Mouse (Mus musculus): ENCODE measurements around the gene Pilrb2.
"Not testable (repeated sequence)": the region's sequence is repeated elsewhere in the genome, so short reads cannot be mapped to it uniquely, and the experiment has no call there.

Gene Pilrb2

GRCm38 (mm10) chr5:137871644-137872380 lies at the start of gene Pilrb2:
Gene Pilrb2 (minus strand): TSS chr5:137871815.
- DNase-seq: not testable (repeated sequence)

DNA sequence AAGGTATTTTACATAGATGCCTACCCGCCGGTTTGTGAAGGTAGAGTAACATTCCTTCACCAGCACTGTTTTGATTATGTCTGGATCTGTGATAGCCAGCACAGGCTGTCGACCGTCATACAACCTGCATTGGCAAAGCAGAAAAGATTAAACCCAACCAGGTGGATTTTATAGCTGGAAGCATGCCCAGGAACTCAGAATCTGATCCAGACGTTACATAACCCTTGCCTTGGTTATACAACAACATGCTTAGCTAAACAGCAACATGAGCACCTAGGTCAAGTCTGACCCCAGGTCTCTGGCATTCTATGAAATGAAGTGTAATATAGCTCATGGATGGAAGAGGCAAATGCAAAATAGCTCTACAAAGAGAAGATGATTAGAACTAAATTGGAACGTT lies 43.9 kb upstream of the Pilrb2 start:
- peak; percentile 20 to 62 for DNase-seq

DNA sequence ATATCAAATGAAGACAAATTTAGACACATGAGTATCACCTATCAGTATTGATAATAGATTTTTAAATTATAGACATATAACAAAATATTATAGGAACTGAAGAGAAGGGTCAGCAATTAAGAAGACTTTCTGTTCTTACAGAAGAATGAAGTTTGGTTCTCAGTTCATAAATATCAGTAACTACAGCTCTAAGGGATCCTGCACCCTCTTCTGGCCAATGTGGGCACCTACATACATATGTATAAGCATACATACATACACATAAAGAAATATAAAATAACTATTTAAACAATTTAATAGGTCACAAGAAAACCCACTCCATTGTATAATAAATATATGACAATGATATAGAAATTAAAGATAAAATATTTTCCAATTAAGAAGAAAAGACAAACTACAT lies 42.9 kb upstream of the Pilrb2 start:
- no peak for DNase-seq

DNA sequence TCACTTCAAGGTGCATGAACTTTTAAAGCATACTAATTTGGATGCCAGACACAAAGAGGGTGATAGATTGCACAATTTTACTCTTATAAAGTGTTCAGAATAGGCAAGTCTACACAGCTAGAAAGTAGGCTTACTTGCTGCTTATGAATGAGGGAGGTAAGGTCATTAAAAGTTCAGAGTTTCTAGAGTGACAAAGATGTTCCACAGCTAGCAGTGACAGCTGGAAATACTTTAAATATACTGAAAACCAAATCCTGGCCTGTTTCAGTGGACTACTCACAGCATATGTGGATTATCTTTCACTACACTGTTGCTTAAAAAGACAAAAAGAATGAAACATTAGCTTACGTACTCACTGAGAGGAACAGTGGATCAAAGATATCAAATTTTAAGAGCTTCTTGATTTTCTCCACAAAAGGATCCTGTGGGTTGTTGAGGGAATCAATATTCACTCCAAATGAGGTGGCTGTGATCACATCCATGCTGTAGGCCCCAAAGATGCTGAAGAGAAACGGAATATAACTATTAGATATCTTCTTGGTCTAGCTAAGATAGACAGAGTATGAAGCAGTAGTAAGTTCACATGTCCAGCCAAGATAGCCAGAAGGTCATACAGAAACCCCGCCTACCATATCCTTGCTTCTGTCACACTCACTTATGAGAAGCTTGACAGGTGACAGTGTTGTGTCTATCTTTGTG lies 38.1 kb upstream of the Pilrb2 start:
- no peak for DNase-seq

DNA sequence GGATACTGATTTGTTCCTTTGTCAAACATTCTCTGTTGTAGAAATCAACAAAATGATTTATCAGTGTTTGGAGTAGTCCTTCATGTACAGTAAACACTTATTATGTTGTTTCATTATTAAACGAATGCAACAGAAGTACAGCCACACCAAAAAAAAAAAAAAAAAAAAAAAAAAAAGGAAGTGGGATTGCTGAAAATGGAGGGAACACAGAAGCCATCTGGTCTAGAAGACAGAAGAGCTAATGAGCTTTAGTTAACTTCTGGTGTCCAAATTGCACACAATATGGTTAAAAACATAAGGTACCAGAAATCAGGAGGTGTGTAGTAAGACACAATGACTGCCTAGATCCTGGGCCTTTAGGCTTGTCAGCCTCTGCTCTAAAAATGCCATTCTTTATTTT lies 26.2 kb upstream of the Pilrb2 start:
- no peak for DNase-seq

GRCm38 (mm10) chr5:137892954-137893353 lies 21.3 kb upstream of the Pilrb2 start:
- DNase-seq: no peak

DNA sequence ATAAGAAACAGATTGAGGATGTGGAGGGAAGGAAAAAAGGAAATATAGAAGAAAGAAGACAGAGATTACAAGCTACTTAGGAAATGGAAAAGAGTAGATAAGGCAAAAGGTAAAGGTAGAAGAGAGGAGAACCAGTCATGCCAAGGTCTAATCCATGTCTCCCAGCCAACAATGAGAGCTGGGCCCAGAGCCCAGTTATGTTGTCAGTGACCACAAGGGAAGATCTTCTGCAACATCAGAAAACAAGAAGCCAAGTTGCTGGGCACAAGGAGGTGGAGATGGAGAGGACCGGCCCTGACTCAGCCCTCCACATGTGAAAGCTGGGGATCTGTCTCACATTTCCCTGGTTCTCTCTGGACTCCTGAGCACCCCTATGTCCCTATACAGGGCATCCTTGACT lies 16.1 kb upstream of the Pilrb2 start:
- DNase-seq: no peak

- peak; percentile 21 to 48 for DNase-seq
Observed at GRCm38 (mm10) chr5:137885894-137886293, 14.3 kb upstream of the Pilrb2 start.

- DNase-seq: no peak
Observed at GRCm38 (mm10) chr5:137883345-137883744, 11.7 kb upstream of the Pilrb2 start.

DNA sequence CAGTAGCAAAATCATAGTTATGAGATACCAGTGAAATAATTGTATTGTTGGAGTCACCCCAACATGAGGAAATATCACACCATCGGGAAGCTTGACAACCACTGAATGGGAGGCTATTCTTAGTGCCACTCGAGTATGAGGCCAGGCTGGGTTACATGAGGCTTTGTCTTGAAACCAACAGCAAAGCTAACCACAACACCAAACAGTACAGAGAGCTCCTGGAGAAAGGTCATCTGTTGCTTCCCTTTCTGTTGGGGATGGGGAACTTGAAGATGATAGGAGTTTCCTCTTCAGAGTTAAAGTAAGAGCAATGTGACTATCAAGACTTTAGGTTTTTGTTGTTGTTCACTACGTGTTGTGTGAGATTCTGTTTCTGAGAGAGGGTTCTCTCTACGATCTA lies 11.3 kb upstream of the Pilrb2 start:
- DNase-seq: no peak

- no peak for DNase-seq
Observed at GRCm38 (mm10) chr5:137877860-137878259, 6.2 kb upstream of the Pilrb2 start.

DNA sequence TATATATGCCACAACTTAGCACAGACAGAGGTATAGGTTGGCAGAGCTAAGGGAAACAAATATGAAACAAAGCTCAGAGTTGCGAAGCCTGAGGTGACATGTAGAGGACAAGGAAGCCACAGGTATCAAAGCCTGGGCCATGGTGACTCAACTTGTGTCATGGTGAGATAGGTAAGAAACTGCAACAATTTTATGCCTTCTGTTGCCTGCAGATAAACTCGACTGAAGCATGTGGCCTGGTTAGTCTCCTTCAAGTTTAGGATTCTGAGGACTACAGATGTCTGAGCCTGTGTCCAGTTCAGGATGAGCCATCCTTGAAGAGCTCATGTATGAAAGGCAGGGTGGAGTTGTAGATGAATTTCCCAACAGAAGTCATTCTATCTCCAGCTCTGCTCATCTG lies 3.4 kb upstream of the Pilrb2 start:
- no peak for DNase-seq

DNA sequence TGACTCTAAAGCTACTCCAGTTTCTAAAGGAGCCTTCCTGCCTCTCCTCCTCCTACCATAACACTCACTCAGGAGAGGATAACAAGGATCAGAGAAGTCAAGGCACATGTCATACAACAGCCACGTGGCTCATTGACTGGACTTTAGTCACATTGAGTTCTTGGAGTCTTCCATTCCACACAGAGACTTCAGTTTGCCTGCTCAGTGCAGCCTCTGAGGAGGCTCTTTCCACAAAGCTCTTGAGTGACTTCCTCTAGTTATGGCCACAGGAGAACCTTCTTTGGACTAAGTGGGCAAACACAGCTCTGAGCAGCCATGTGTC lies 727 bp upstream of the Pilrb2 start:
- not testable (repeated sequence) for DNase-seq

DNA sequence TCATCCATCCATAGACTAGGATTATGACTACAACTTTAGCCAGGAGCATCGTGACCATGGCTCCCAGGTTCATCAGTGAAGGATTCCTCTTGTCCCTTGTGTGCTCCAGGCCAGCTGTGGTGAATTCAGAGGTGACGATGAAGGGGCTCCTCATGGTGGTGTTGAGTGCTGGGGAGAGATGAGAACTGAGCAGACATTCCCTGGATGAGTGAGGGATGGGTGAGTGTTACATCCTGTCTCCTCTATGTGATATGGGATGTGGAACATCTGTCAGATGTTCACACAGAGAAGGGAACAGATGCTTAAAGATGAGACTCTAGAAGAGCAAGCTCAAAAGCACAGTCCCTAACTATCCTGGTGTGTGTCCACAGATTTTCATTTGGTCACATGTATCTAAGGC lies 3.0 kb downstream of the Pilrb2 start:
- not testable (repeated sequence) for DNase-seq

DNA sequence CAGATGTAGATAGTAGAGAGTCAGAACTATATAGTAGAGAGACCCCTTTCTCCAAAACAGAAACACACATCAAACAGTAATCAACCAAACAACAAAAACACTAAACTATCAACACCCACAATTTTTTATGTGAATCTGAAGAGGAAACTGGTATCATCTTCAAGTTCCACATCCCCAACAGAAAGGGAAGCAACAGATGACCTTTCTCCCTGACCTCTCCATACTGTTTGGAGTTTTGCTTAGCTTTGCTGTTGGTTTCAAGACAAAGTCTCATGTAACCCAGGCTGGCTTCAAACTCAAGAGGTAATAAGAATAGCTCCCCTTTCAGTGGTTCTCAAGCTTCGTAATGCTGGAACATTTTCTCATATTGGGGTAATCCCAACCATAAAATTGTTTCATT lies 7.6 kb downstream of the Pilrb2 start:
- DNase-seq: not testable (repeated sequence)

GRCm38 (mm10) chr5:137857960-137858710 lies 13.5 kb downstream of the Pilrb2 start, which contains the start of gene Pilrb1:
Gene Pilrb1 (minus strand): TSS chr5:137858106.
- DNase-seq: peak; percentile 24 to 51

DNA sequence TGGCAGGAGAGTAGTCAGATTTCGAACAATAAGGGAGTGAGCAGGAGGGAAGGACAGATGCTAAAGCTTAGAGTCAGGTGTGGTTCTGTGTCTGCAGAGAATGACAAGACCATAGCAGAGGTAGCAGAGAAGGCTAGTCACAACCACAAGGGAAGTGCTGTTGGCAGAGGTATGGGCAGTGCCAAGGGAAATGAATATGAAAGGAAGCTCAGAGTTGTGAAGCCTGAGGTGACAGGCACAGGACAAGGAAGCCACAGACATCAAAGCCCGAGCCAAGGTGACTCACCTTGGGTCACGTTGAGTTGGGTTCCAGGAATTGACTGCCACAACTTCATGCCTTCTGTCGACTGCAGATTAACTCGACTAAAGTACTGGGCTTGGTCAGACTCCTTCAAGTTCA lies 14.7 kb downstream of the Pilrb2 start:
- peak in 1 of 2 experiments; percentile 31 for DNase-seq

GRCm38 (mm10) chr5:137854907-137855306 lies 16.7 kb downstream of the Pilrb2 start:
- not testable (repeated sequence) for DNase-seq

- DNase-seq: not testable (repeated sequence)
Observed at GRCm38 (mm10) chr5:137850313-137850712, 21.3 kb downstream of the Pilrb2 start.

DNA sequence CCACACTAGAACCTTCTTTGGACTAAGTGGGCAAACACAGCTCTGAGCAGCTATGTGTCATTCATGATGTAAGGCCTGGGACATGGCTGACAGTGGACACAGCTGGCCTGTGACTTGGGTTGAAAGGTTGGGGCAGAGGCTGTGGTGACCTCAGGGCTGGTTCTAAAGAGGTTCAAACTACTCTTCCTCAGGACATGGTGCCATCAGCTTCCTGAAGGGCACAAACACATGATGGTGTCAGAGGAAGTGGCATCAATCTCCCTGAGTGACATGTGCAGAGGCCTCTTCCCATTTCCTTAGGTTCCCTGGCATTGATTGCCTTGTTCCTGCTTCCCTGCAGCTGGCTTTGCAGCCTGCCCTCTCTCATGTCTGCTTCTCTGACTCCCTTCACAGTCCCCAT lies 34.5 kb downstream of the Pilrb2 start:
- DNase-seq: not testable (repeated sequence)

GRCm38 (mm10) chr5:137836611-137837010 lies 35.0 kb downstream of the Pilrb2 start:
- no peak for DNase-seq

- DNase-seq: peak in 1 of 2 experiments; percentile 24
Observed at GRCm38 (mm10) chr5:137835966-137836520, 35.6 kb downstream of the Pilrb2 start, which contains the start of gene Pilra. Gene Pilra (minus strand): TSS chr5:137836281.

DNA sequence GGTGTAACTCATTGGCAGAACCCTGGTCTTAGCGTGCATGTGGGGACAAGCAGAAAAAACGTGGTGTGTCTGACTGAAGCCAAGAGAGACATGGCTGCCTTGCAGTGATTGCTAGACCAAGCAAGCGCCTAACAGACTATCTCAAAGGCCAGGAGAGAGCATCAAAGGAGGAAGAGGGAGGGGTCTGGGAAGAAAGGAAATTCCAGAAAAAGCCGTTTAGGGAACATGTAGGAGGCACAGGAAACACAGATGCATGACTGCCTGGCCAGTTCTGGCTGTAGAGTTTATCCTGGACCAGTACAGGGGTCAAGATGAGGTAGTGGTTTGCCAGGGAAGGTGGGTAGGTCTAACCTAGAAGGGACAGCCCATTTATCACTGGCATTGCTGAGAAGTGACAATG lies 38.1 kb downstream of the Pilrb2 start:
- DNase-seq: no peak

All from lung, adult 18-20 months (tissue).